Mouse (Mus musculus) olfactory bulb, adult 2 months (tissue): ENCODE data around the gene Nav2.

Experiments
- CTCF ChIP-seq: fragments of 200-500 bp; IDR thresholded peaks from 2 replicates; pipeline ENCODE4 v1.5.1; 2012; ENCODE audit warnings: low read depth, mild to moderate bottlenecking, low read length, moderate library complexity; ENCODE audit not compliant: insufficient read depth
- POLR2A ChIP-seq: fragments of 200-500 bp; IDR thresholded peaks from 2 replicates; pipeline ENCODE4 v1.6.1; 2012; ENCODE audit warnings: mild to moderate bottlenecking, low read depth, low read length, moderate library complexity; ENCODE audit not compliant: insufficient read depth

DNA sequence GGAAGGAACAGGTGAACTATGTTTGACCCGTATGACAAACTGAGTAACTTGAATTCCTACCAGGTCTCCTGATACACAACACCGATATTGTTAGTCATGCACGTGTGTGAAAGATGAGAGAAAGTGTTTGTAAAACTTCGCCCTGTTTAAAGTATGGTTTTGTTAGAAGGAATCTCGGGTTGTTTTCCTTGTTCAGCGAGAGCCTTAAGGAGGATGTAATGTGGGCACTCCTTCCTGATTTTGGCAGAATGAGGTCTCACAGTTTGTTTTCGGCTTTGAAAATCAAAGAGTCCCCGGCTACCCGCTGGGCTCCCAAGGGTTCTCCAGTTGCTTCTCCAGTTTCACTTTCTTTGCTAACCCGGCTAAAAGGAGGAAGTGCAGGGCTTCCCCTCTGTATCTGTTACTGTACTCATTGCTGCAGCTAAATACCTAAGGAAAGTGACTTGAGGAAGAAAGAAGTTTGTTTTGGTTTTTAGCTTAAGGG lies 553.9 kb downstream of the Nav2 start:
- TF ChIP-seq CTCF (no peak), POLR2A (no peak)
